Mouse (Mus musculus): ENCODE data around the gene Esp8. TPM values are rescaled to one million over a fixed set of nuclear protein-coding genes. Genes with fewer than 3 reads are reported as not detected.

The Esp8 gene
- polyA plus RNA-seq (2012; rRNA removed): not detected in 2 replicates

DNA sequence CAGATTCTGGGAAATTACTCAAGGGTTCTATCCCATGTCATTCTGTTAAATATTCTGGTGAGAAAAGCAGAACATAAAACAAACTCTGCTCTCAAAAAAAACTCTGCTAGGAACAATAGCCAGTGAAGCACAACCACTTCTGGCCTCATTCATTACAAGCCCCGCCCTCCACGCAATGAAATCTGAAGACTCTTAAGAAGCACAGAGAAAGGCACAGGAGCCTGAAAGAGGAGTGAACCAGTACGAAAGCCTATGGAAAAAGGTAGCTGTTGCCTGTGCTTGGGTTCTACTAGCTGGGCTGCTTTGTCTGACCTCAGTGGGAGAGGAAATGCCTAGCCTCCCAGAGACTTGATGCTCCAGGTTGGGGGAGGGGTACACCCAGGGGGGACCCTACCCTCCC is at the start of gene Esp8:
TSS of gene Esp8 (plus strand) at position 205 of the 400 bp plus-strand sequence.

DNA sequence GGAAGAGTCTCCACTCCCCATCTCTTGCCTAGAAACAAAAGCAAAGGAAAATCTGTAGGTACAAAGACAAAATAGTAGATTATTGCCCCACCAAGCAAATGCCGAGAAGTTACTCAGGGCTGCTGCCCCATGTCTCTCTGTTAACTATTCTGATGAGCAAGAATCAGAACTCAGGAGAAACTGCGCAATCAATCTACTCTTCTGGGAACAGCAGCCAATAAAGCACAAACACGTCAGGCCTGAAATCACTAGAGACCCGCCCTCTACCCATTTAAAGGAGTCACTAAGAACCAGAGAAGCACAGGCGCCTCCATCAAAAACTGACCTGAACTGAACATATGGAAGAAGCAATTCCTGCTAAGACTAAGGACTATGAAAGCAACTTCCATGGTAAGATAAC is 41.4 kb downstream of the Esp8 start, which contains the start of gene Esp6:
TSS of gene Esp6 (plus strand) at position 301 of the 400 bp plus-strand sequence.

Other genes with a start within 250 kb of the Esp8 start
- gene Crisp1, start 200.8 kb upstream of the Esp8 start, polyA plus RNA-seq (2012; rRNA removed): not detected in 2 replicates
- gene Esp6, start 41.5 kb downstream of the Esp8 start, polyA plus RNA-seq (2012; rRNA removed): not detected in 2 replicates
- not detected in 2 replicates for gene Esp4, start 78.6 kb downstream of the Esp8 start, polyA plus RNA-seq (2012; rRNA removed)
- not detected in 2 replicates for gene Esp3, start 112.1 kb downstream of the Esp8 start, polyA plus RNA-seq (2012; rRNA removed)
- not detected in 2 replicates for gene Esp1, start 207.1 kb downstream of the Esp8 start, polyA plus RNA-seq (2012; rRNA removed)